Mouse (Mus musculus) cortical plate, adult 2 months (tissue): ENCODE data around the gene Kif5a. TPM values are rescaled to one million over a fixed set of nuclear protein-coding genes. Genes with fewer than 3 reads are reported as not detected.
A peak's percentile ranks its signal among the peaks of the same experiment; 100 is the strongest.

Experiments
- H3K27ac ChIP-seq: fragments of 200-500 bp; 2 replicates; pipeline ENCODE4 v1.5.1; 2012; ENCODE audit warnings: low read length, control low read depth, inconsistent platforms; ENCODE audit not compliant: insufficient read depth
- H3K4me1 ChIP-seq: fragments of 200-500 bp; 2 replicates; pipeline ENCODE4 v1.6.1; 2011; ENCODE audit warnings: low read length; ENCODE audit not compliant: control insufficient read depth, insufficient read depth
- H3K4me3 ChIP-seq: fragments of 200-500 bp; 2 replicates; pipeline ENCODE4 v1.5.1; 2011; ENCODE audit warnings: mild to moderate bottlenecking, low read length, control low read depth; ENCODE audit not compliant: insufficient read depth
- CTCF ChIP-seq: fragments of 200-500 bp; IDR thresholded peaks from 2 replicates; pipeline ENCODE4 v1.5.1; 2011; ENCODE audit warnings: mild to moderate bottlenecking, control low read depth, low read length; ENCODE audit not compliant: insufficient read depth; ENCODE audit errors: extremely low read depth
- POLR2A ChIP-seq: fragments of 200-500 bp; IDR thresholded peaks from 2 replicates; pipeline ENCODE4 v1.6.1; 2011; ENCODE audit warnings: mild to moderate bottlenecking, low read length, control low read depth; ENCODE audit not compliant: insufficient read depth; ENCODE audit errors: extremely low read depth
- polyA plus RNA-seq: library from polyadenylated mRNA; depleted of rRNA; stranded (reverse); fragments of >200 nt; gene quantifications from 2 replicates; pipeline ENCODE4 v1.2.3, GENCODE M21; 2012

Kif5a gene
- polyA plus RNA-seq, 1 experiment: 1,251 TPM

GRCm38 (mm10) chr10:127297015-127297871 is 34.1 kb upstream of the Kif5a start:
- no peak for TF ChIP-seq POLR2A
- TF ChIP-seq CTCF: no peak
- no peak overlapping the region for H3K27ac ChIP-seq
- peaks cover 3% of the 10 kb centered on the region; the same call in 1 of the 2 replicates for H3K4me1 ChIP-seq
- no peak overlapping the region for H3K4me3 ChIP-seq

DNA sequence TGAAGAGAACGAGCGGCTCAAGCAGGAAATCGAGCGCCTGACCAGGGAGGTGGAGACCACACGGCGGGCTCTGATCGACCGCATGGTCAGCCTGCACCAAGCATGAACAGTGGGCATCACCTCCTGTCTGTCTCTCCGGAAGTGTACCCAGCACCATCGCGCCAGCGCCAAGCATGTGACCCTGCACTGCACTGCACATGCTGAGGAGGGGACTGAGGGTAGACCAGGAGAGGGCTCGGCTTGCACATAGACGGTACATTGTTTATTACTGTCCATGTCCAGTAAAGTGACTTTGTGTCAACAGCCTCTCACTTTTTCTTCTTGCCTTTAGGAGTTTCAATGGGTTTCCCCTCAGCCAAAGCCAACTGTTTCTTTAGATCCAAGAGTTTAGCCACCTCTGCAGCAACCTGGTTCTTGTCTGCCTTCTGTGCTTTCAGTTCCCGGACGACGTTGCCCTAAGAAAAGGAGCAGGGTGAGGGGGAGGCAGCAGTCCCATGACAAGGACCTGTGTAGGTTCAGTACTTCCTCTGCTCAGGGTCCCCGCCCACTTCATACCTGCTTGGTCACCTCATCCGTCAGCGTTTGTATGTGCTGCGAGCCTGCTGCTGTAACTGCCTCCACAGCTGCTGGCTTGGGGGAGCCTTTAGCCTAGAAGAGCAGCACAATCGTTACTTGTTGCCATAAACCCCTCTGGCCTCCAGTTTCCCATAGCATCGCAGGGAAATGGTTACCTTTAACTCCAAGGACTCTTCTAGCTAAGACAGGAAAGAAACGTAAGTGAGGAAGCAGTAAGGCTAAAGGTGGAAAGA is 33.0 kb upstream of the Kif5a start:
- Histone ChIP-seq H3K4me1 (peaks cover 3% of the 10 kb centered on the region; the same call in 1 of the 2 replicates), H3K4me3 (no peak overlapping the region), H3K27ac (no peak overlapping the region)
- TF ChIP-seq CTCF (no peak), POLR2A (no peak)

DNA sequence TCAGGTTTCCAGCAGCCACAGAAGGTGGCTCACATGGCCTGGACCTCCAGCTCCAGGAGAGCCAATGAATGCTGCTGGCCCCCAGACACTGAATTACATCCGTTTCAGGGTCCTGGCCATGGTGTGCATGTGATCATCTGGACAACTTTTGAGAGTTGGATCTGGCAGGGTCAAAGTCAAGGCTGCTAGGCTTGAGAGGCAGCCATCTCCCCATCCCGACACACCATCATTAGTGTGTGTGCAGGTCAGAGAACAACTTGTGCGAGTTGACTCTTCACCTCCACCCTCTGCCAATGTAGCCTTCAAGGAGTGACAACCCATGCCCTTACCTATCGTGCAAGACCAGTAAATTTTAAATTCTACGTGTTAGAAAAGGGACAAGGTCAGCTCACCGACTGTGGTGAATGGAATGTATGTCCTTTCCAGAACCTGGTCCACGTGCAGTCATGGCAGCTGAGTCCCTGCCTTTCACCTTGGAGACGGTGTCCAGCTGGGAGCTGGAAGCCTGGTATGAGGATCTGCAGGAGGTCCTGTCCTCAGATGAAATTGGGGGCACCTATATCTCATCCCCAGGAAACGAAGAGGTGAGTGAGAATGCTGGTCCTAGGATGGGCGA is 31.9 kb upstream of the Kif5a start:
- Histone ChIP-seq H3K27ac (no peak overlapping the region), H3K4me3 (no peak overlapping the region), H3K4me1 (peaks cover 3% of the 10 kb centered on the region; the same call in 1 of the 2 replicates)
- no peak for TF ChIP-seq POLR2A
- no peak for TF ChIP-seq CTCF

DNA sequence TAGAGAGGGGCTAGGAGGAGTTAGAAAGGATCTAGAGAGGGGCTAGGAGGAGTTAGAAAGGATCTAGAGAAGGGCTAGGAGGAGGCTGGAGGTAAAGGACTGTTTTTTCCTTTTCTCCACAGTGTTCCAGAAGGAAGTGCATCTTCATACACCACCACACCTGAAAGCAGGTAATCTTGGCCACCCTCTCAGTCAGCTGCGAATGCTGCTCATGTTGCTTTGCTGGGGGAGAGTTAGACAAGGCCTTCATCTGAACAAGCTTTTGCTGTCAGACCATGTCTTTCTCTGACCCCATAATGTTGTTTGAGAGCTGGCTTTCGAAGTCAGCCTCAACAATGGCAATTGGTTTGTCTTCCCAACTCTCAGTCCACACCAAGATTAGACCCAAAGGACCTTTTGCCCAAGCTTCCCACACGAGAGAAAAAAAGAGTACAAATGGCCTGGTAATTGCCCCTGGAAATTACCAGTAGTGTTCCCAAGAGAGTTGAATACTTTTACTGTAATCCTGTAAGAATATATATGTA is 30.5 kb upstream of the Kif5a start:
- Histone ChIP-seq H3K4me3 (no peak overlapping the region), H3K4me1 (peaks cover 5% of the 10 kb centered on the region), H3K27ac (no peak overlapping the region)
- TF ChIP-seq POLR2A (no peak), CTCF (no peak)

DNA sequence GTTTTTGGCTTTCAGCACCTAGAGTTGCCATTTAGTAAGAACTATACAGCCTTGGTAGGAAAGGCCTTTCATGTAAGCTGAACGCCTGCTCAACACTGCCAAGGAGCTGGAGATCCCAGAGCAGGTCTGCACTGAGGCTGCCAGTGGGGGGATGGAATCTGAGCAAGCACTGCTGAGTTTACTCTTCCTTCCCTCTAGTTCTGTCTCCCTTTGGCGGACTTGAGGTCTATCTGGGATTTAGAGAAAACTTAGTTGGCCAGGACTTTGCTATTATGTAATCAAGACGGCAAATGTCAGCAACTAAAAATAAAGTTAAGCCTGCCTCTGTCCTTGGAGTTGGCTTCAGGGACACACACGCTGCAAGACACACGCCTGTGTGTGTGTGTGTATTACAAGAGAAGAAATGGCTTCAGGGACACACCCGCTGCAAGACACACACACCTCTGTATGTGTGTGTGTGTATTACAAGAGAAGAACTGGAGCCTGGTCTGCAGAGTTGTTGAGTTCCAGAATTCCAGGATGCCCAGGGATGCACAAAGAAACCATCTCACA is 29.9 kb upstream of the Kif5a start:
- H3K4me1 ChIP-seq: peaks cover 5% of the 10 kb centered on the region
- TF ChIP-seq POLR2A (no peak), CTCF (no peak)
- H3K27ac ChIP-seq: no peak overlapping the region
- H3K4me3 ChIP-seq: no peak overlapping the region

DNA sequence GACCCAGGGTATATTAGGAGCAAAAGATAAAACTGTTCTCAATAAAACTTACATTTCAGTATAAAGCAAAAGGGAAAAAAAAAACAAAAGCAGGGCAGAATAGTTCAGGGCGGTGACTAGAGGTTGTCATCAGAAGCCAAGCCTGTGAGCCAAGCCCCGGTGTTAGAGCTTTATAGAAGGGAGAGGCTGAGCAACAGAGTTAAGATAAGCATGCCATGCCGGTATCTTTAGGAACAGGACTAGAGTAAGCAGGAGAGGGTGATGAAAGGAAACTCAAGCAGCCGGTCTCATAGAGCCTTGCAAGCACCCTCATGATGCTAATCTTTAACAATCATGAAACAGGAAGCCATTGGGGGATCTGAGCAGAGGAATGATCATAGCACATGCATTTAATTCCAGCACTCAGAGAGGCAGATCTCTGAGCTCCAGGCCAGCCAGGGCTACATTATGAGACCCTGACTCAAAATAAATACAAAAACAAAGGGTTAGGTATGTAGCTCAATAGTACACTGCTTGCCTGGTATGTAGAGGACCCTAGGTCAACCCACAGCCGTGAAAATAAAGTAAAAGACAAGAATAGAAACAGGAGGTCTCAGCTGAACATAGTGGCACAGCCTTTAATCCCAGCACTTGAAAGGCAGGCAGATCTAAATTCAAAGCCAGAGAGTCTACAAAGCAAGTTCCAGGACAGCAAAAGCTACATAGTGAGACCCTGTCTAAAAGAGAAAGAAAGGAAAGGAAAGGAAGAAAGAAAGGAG is 28.9 kb upstream of the Kif5a start:
- no peak for TF ChIP-seq POLR2A
- no peak for TF ChIP-seq CTCF
- H3K27ac ChIP-seq: no peak overlapping the region
- peak overlapping the region; percentile 65 for H3K4me3 ChIP-seq
- peaks cover 8% of the 10 kb centered on the region for H3K4me1 ChIP-seq

DNA sequence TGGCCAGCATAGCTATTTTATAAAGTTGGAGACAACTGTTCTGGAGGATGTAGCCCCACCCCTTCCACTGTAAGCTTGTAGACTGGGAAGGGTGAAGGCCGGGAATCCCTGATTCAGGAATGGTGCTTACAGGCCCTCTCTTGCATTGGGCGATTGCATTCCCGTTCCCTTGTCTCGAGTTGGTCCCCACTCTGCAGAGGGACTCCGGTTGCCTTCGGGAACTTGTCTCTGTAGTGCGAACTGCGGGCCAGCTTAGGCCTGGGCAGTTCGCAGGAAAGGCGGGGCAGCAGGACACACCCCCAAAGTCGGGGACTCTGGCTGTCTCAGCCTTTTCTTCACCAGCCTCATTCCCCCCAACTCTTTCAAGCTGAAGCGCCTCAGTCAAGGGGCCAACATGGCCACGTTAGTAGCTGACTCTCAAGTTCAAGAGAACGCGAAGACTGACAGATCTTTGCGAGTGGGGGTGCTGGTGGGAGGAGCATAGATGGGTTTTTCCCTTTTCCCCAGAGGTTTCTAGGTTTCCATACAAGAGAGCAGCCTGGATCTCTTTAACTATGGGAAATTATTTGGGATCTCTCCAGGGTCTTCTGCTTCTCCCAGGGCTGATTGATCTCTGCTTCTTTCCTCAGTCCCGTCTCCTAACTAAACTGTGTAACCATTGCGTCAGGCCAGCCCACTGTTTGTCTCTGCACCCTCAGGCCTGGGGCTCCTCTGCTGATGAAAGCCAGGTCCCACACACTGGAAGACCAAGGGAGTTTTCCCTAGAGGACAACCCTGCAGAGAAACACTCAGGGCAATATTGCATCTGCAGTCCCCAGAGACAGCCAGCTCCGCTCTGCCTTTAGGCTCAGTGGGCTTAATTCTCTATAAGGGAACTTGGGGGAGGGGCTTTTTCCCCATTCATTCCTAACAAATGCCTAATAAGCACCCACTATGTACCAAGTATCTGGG is 28.1 kb upstream of the Kif5a start:
- no peak for TF ChIP-seq POLR2A
- Histone ChIP-seq H3K4me1 (peaks cover 10% of the 10 kb centered on the region), H3K27ac (peak overlapping the region; percentile 10), H3K4me3 (peak overlapping the region; percentile 65)

DNA sequence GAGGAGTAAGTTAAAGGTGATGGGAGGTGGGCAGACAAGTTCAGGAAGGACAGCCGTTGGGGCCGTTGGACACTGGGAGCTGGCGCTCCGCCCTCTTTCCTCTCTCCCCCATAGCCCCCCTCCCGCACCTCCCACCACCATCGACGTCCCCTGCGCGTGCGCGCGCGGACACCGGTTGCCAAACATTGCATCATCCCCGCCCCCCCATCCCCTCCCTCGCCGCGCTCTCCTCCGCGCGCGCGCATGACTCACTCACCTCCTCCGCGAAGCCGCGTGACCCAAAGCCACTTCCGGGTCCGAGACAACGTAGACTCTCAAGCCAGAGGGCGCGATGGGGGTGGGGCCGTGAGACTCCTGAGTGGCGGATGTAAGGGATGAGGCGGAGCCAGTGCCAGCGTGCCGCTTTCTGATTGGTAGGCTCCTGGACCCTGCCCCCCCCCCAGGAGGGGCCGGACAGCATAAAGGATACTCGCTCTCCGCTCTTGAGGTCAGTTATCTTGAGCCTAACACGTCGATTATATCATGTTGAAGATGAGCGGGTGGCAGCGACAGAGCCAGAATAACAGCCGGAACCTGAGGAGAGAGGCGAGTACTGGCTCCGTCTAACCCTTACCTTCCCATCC is 27.3 kb upstream of the Kif5a start:
- Histone ChIP-seq H3K4me3 (peak overlapping the region; percentile 65), H3K27ac (peak overlapping the region; percentile 98), H3K4me1 (peaks cover 10% of the 10 kb centered on the region)
- TF ChIP-seq CTCF: no peak
- peak; percentile 97 for TF ChIP-seq POLR2A
